Comparison of ENCODE assay signal across 12 mouse cellular contexts in genomic region chr9:101072506-101072905, GRCm38 (mm10). TPM values are rescaled to one million over a fixed set of nuclear protein-coding genes. Genes with fewer than 3 reads are reported as not detected.
DNase-seq lines count a peak whose midpoint lies in the region; ATAC-seq and TF ChIP-seq lines count a peak whose summit lies in the region.
"Had no signal": no experiment of that assay in that cellular context is flagged by ENCODE, and none has a peak within 500 bp of the region (broad histone marks: within the 10 kb centered on the region; RNA-seq: fewer than 3 reads in every experiment).

No protein-coding gene starts in this region.

- no peak for ATAC-seq in heart, embryonic 13.5 days (ENCODE audit: extremely low read depth, insufficient number of reproducible peaks, low FRiP score, low TSS enrichment)
- no peak for ATAC-seq in midbrain, embryonic 16.5 days
- ATAC-seq in heart, postnatal 0 days (ENCODE audit: insufficient read depth, low read depth): no peak
- no peak for ATAC-seq in neural tube, embryonic 15.5 days (ENCODE audit: low FRiP score)

- TF ChIP-seq CTCF in heart, postnatal 0 days (IDR thresholded peaks at IDR 0.05; ENCODE audit: low read depth): no peak

- H3K4me3 ChIP-seq in heart, embryonic 13.5 days: peak overlapping the region; percentile 88
- H3K4me3 ChIP-seq in midbrain, embryonic 10.5 days: 0 out of 2 replicates have a peak overlapping the region, but pooled peaks have one; percentile 75
- H3K4me3 ChIP-seq in midbrain, embryonic 16.5 days (ENCODE audit: low read depth, low read length): no peak overlapping the region
- peak overlapping the region; percentile 89 for H3K4me3 ChIP-seq in heart, postnatal 0 days (ENCODE audit: low read depth, low read length)
- no peak overlapping the region for H3K4me3 ChIP-seq in neural tube, embryonic 15.5 days (replicated peaks)

- peak overlapping the region; percentile 88; the same call in 1 of the 2 replicates for H3K9ac ChIP-seq in heart, embryonic 13.5 days
- H3K9ac ChIP-seq in midbrain, embryonic 16.5 days (ENCODE audit: low read depth, low read length): no peak overlapping the region
- no peak overlapping the region; the same call in 1 of the 2 replicates for H3K9ac ChIP-seq in heart, postnatal 0 days (replicated peaks; ENCODE audit: low read depth, low read length)
- no peak overlapping the region; the same call in 1 of the 2 replicates for H3K9ac ChIP-seq in neural tube, embryonic 15.5 days (replicated peaks)

- H3K4me1 ChIP-seq in heart, embryonic 13.5 days: peaks cover 17% of the 10 kb centered on the region
- peaks cover 24% of the 10 kb centered on the region for H3K4me1 ChIP-seq in midbrain, embryonic 10.5 days
- H3K4me1 ChIP-seq in midbrain, embryonic 16.5 days (ENCODE audit: control insufficient read depth, insufficient read depth, low read length): peaks cover 10% of the 10 kb centered on the region
- H3K4me1 ChIP-seq in heart, postnatal 0 days (ENCODE audit: control insufficient read depth, insufficient read depth): peaks cover 9% of the 10 kb centered on the region; the same call in 1 of the 2 replicates
- H3K4me1 ChIP-seq in neural tube, embryonic 15.5 days: peaks cover 13% of the 10 kb centered on the region

- peak overlapping the region; percentile 43; the same call in 1 of the 2 replicates for H3K27ac ChIP-seq in heart, embryonic 13.5 days (replicated peaks)
- H3K27ac ChIP-seq in midbrain, embryonic 10.5 days (replicated peaks): no peak overlapping the region
- no peak overlapping the region for H3K27ac ChIP-seq in midbrain, embryonic 16.5 days (ENCODE audit: low read length)
- H3K27ac ChIP-seq in heart, postnatal 0 days (ENCODE audit: low read depth): peak overlapping the region; percentile 96; the same call in 1 of the 2 replicates
- H3K27ac ChIP-seq in neural tube, embryonic 15.5 days (replicated peaks): no peak overlapping the region

- WGBS in heart, embryonic 13.5 days: 24% methylated on average over 5 of the region's 5 CpGs
- 55% methylated on average over 5 of the region's 5 CpGs for WGBS in midbrain, embryonic 10.5 days
- 34% methylated on average over 5 of the region's 5 CpGs for WGBS in midbrain, embryonic 16.5 days
- WGBS in heart, postnatal 0 days: 12% methylated on average over 5 of the region's 5 CpGs
- WGBS in neural tube, embryonic 15.5 days: 48% methylated on average over 5 of the region's 5 CpGs

- peak overlapping the region; percentile 82 for H3K4me2 ChIP-seq in heart, embryonic 13.5 days
- H3K4me2 ChIP-seq in midbrain, embryonic 16.5 days (ENCODE audit: low read length): no peak overlapping the region
- H3K4me2 ChIP-seq in heart, postnatal 0 days (ENCODE audit: low read depth, low read length): peak overlapping the region; percentile 89
- H3K4me2 ChIP-seq in neural tube, embryonic 15.5 days: peak overlapping the region; percentile 72; the same call in 1 of the 2 replicates

- no peak for DNase-seq in heart, postnatal 14 days
- DNase-seq in midbrain, embryonic 10.5 days (ENCODE audit: low spot score): no peak
- DNase-seq in heart, postnatal 0 days (ENCODE audit: low spot score): no peak
- DNase-seq in cerebellum, postnatal 36 days: no peak
- DNase-seq in layer of hippocampus, postnatal 14 days (ENCODE audit: low spot score in 2 of 2): no peak
- DNase-seq: adrenal gland, adult 2 months; cerebellum, adult 2 months; kidney, adult 8-10 months; lung, adult 2 months had no signal

- intact Hi-C loops in heart, postnatal 14 days (cut with DNase I): loop anchor here (10.0 kb wide), 1 partner anchor 428 kb away; no protein-coding TSS in a partner anchor

- 0 out of 2 replicates have a peak, but pooled peaks cover 2% of the 10 kb centered on the region for H3K36me3 ChIP-seq in heart, embryonic 13.5 days
- no peaks in the 10 kb centered on the region for H3K36me3 ChIP-seq in midbrain, embryonic 10.5 days
- H3K36me3 ChIP-seq in midbrain, embryonic 16.5 days (ENCODE audit: control insufficient read depth, insufficient read depth, low read length): no peaks in the 10 kb centered on the region; the same call in 1 of the 2 replicates
- no peaks in the 10 kb centered on the region for H3K36me3 ChIP-seq in heart, postnatal 0 days (replicated peaks; ENCODE audit: control insufficient read depth, insufficient read depth, low read length)
- no peaks in the 10 kb centered on the region for H3K36me3 ChIP-seq in neural tube, embryonic 15.5 days

- TF ChIP-seq EP300 in heart, postnatal 0 days (IDR thresholded peaks at IDR 0.05; ENCODE audit: low read depth): no peak

- no peaks in the 10 kb centered on the region for H3K9me3 ChIP-seq in heart, embryonic 13.5 days
- no peaks in the 10 kb centered on the region for H3K9me3 ChIP-seq in midbrain, embryonic 10.5 days (replicated peaks)
- no peaks in the 10 kb centered on the region for H3K9me3 ChIP-seq in midbrain, embryonic 16.5 days (replicated peaks; ENCODE audit: control insufficient read depth, low read length, poor library complexity, severe bottlenecking)
- H3K9me3 ChIP-seq in heart, postnatal 0 days (replicated peaks; ENCODE audit: control insufficient read depth, low read length): no peaks in the 10 kb centered on the region
- H3K9me3 ChIP-seq in neural tube, embryonic 15.5 days (replicated peaks): no peaks in the 10 kb centered on the region

- no peaks in the 10 kb centered on the region for H3K27me3 ChIP-seq in heart, embryonic 13.5 days (replicated peaks)
- no peaks in the 10 kb centered on the region for H3K27me3 ChIP-seq in midbrain, embryonic 10.5 days (ENCODE audit: low read depth, poor library complexity, severe bottlenecking)
- H3K27me3 ChIP-seq in midbrain, embryonic 16.5 days (ENCODE audit: control insufficient read depth, insufficient read depth, low read depth, low read length): no peaks in the 10 kb centered on the region
- H3K27me3 ChIP-seq in heart, postnatal 0 days (ENCODE audit: control insufficient read depth, insufficient read depth, low read length): no peaks in the 10 kb centered on the region
- no peaks in the 10 kb centered on the region for H3K27me3 ChIP-seq in neural tube, embryonic 15.5 days (replicated peaks)

RNA-seq across cellular contexts. Expression of gene Msl2, which starts 1.4 kb away (rescaled TPM):
- 2.6 and 2.8 TPM in 2 replicates for polyA plus RNA-seq in heart, embryonic 13.5 days (2015; fragmentation: Nextera tagmentation; extraction: Ambion mirVana)
- 10 to 100 TPM; 33.6 to 34.1 TPM for total RNA-seq in heart, postnatal 14 days (2021)
- polyA plus RNA-seq in midbrain, embryonic 10.5 days (2016; fragmentation: Nextera tagmentation; extraction: Ambion mirVana): 3.8 and 3.9 TPM in 2 replicates
- polyA plus RNA-seq in midbrain, embryonic 16.5 days (2015; fragmentation: Nextera tagmentation; extraction: Ambion mirVana): 3.4 and 4.2 TPM in 2 replicates
- 14.3 and 17.8 TPM in 2 replicates for total RNA-seq in heart, postnatal 0 days (2014; rRNA removed; ENCODE audit: low replicate concordance)
- polyA plus RNA-seq in heart, postnatal 0 days (2015; fragmentation: Nextera tagmentation; extraction: Ambion mirVana): 2.6 and 3.0 TPM in 2 replicates
- polyA plus RNA-seq in neural tube, embryonic 15.5 days (2015; fragmentation: Nextera tagmentation; extraction: Ambion mirVana): 3.9 TPM in 2 replicates
- 10 to 100 TPM; 55.4 to 55.7 TPM for total RNA-seq in layer of hippocampus, postnatal 14 days (2021)

RNA-seq across cellular contexts. Expression of gene Pccb, which starts 37.8 kb away (rescaled TPM):
- polyA plus RNA-seq in heart, embryonic 13.5 days (2015; fragmentation: Nextera tagmentation; extraction: Ambion mirVana): 20.3 and 23.2 TPM in 2 replicates
- total RNA-seq in heart, postnatal 14 days (2021): 10 to 100 TPM; 89.0 to 93.4 TPM
- 14.2 and 15.7 TPM in 2 replicates for polyA plus RNA-seq in midbrain, embryonic 10.5 days (2016; fragmentation: Nextera tagmentation; extraction: Ambion mirVana)
- 25.2 and 27.6 TPM in 2 replicates for polyA plus RNA-seq in midbrain, embryonic 16.5 days (2015; fragmentation: Nextera tagmentation; extraction: Ambion mirVana)
- total RNA-seq in heart, postnatal 0 days (2014; rRNA removed; ENCODE audit: low replicate concordance): 80.8 and 80.9 TPM in 2 replicates
- polyA plus RNA-seq in heart, postnatal 0 days (2015; fragmentation: Nextera tagmentation; extraction: Ambion mirVana): 30.5 and 32.2 TPM in 2 replicates
- 25.4 and 27.0 TPM in 2 replicates for polyA plus RNA-seq in neural tube, embryonic 15.5 days (2015; fragmentation: Nextera tagmentation; extraction: Ambion mirVana)
- total RNA-seq in layer of hippocampus, postnatal 14 days (2021): 10 to 100 TPM; 49.8 to 52.4 TPM

Comparison
In these comparisons a context has a peak if more than half of its experiments do, and no peak if none do; other contexts are left out.
1. H3K4me3 ChIP-seq: peak in heart, embryonic 13.5 days (single experiment), midbrain, embryonic 10.5 days (single experiment) and heart, postnatal 0 days (single experiment); none in midbrain, embryonic 16.5 days (single experiment) and neural tube, embryonic 15.5 days (single experiment).
2. H3K27ac ChIP-seq: peak in heart, embryonic 13.5 days (single experiment) and heart, postnatal 0 days (single experiment); none in midbrain, embryonic 10.5 days (single experiment), midbrain, embryonic 16.5 days (single experiment) and neural tube, embryonic 15.5 days (single experiment).